Mouse (Mus musculus) retina, embryonic 14.5 days (tissue): ENCODE measurements around the gene Serpind1.

ENCODE experiments used
- DNase-seq: peaks from one replicate; pipeline ENCODE4 v3.0.0-alpha.2; 2015; ENCODE audit warnings: low spot score

Serpind1 gene

GRCm38 (mm10) chr16:17331116-17331515 is at the start of gene Serpind1:
Serpind1 (plus strand) TSS chr16:17331371.
- DNase-seq: no peak

GRCm38 (mm10) chr16:17283151-17283550 is 48.0 kb upstream of the Serpind1 start:
- DNase-seq: no peak

GRCm38 (mm10) chr16:17287103-17287502 is 44.1 kb upstream of the Serpind1 start:
- no peak for DNase-seq

- no peak for DNase-seq
These were observed 40.2 kb upstream of the Serpind1 start for GRCm38 (mm10) chr16:17291016-17291415.

- DNase-seq: peak; percentile 85
These were observed 38.4 kb upstream of the Serpind1 start for GRCm38 (mm10) chr16:17292751-17293150.

- DNase-seq: no peak
These were observed 30.4 kb upstream of the Serpind1 start for GRCm38 (mm10) chr16:17300818-17301217.

- no peak for DNase-seq
These were observed 27.5 kb upstream of the Serpind1 start for GRCm38 (mm10) chr16:17303521-17304245.

GRCm38 (mm10) chr16:17307461-17307860 is 23.7 kb upstream of the Serpind1 start:
- no peak for DNase-seq

- DNase-seq: no peak
These were observed 22.1 kb upstream of the Serpind1 start for GRCm38 (mm10) chr16:17309036-17309435.

- no peak for DNase-seq
These were observed 18.6 kb upstream of the Serpind1 start for GRCm38 (mm10) chr16:17312531-17312930.

GRCm38 (mm10) chr16:17316554-17316953 is 14.6 kb upstream of the Serpind1 start:
- no peak for DNase-seq

- DNase-seq: no peak
These were observed 9.7 kb upstream of the Serpind1 start for GRCm38 (mm10) chr16:17321481-17321880.

GRCm38 (mm10) chr16:17324745-17325144 is 6.4 kb upstream of the Serpind1 start:
- no peak for DNase-seq

- no peak for DNase-seq
These were observed 5.1 kb upstream of the Serpind1 start for GRCm38 (mm10) chr16:17326064-17326463.

GRCm38 (mm10) chr16:17329848-17330570 is 1.2 kb upstream of the Serpind1 start:
- no peak for DNase-seq

GRCm38 (mm10) chr16:17331855-17332254 is 684 bp downstream of the Serpind1 start:
- no peak for DNase-seq

- DNase-seq: no peak
These were observed 3.4 kb downstream of the Serpind1 start for GRCm38 (mm10) chr16:17334574-17334973.

GRCm38 (mm10) chr16:17336089-17336488 is 4.9 kb downstream of the Serpind1 start:
- no peak for DNase-seq

GRCm38 (mm10) chr16:17339701-17340100 is 8.5 kb downstream of the Serpind1 start:
- no peak for DNase-seq

GRCm38 (mm10) chr16:17340705-17341104 is 9.5 kb downstream of the Serpind1 start:
- DNase-seq: no peak

- DNase-seq: no peak
These were observed 10.7 kb downstream of the Serpind1 start for GRCm38 (mm10) chr16:17341847-17342246.

- DNase-seq: no peak
These were observed 14.1 kb downstream of the Serpind1 start for GRCm38 (mm10) chr16:17345141-17345812.

GRCm38 (mm10) chr16:17345813-17346155 is 14.6 kb downstream of the Serpind1 start:
- DNase-seq: no peak
